Mouse (Mus musculus) layer of hippocampus, adult 8-10 months (tissue): Measurements from ENCODE around the gene Rtn4rl1. TPM values are rescaled to one million over a fixed set of nuclear protein-coding genes. Genes with fewer than 3 reads are reported as not detected.

Experiments used
- DNase-seq, 2 experiments: peaks; one replicate each; pipeline ENCODE4 v3.0.0; 2022; ENCODE audit warnings: low spot score in 2 of 2
- total RNA-seq, 4 experiments: library from RNA; stranded (reverse); gene quantifications; 2 replicates each; pipeline ENCODE4 v1.2.4; 2022

Gene Rtn4rl1
- 100 to 1,000 TPM in 2 of 4 experiments, 10 to 100 TPM in 2; 80.7 to 110 (median 97.3) TPM for total RNA-seq

DNA sequence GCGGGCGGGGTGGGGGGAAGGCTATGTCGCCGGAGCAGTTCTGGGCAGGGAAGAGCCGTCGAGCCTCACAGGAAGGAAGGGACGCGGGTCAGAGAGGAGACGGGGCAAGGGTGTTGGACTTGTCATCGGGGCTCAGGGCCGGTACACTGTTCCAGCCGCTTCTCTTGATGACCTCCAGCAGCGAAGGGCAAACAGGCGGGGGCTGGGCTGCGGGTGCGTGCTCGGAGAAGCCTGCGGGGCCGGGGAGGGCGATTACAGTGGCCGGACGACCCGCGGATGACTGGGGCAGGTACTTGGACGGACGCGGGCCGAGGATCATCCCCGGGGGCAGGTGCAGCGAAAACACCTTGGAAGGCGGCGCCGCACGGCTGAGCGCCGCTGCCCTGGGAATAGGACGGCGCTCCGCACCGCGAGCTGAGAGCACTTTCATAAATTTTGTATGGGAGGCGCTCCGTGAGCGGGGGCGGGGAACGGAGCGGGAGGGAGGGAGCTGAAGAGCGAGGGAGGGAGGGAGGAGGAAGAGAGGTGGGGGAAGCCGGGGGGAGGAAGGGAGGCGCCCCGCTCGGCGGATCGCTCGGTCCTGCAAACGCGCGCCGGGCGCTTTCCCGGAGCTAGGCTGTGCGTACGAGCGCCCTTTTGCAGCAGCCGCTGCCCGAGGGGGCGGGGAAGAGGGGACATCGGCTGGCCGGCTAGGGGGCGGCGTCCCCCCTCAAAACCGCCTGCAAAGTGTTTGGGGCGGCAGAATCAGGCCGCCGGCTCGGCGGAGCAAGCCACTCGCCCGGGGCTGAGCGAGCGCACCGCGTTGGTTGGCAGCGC lies at the start of gene Rtn4rl1:
Gene Rtn4rl1, plus strand, starts transcription at position 528 of the 816 bp plus-strand sequence.
- DNase-seq, result peak in 1 of 2 experiments; percentile 70

- DNase-seq, result no peak
Measured at GRCm38 (mm10) chr11:75145841-75146240, 47.7 kb upstream of the Rtn4rl1 start.

GRCm38 (mm10) chr11:75147106-75147845 lies 46.3 kb upstream of the Rtn4rl1 start:
- DNase-seq, result no peak

GRCm38 (mm10) chr11:75147846-75148168 lies 45.8 kb upstream of the Rtn4rl1 start:
- no peak for DNase-seq

DNA sequence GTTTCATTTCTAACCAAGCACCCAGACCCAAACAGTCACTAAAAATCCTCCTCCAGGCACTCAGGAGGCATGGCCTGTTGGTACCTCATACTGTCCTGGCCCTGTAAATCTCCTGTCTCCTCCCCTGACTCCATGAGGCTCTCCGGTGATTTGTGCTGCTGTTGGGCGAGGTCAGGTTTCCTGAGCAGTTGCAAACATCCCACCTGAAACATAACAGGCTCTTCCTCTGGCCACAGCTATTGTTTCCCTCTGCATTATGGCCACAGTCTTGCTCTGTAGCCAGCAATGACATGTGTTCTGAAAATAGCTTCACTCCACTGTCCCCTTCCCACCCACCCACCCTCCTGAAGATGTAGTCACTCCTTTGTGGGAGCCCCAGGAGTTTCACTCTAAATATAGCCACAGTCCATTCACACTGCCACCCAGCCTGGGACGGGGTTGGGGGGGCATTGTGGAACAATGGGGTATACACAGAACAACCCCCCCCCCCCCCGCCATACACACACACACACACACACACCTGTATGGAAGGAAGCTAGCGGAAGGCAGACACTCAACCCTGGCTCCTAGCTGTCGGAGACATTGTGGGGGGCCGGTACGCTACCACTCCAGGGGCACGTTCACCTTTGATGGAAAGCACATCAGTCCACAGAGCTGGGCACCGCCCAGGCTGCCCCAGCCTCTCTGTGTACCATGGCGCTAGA lies 45.1 kb upstream of the Rtn4rl1 start:
- no peak for DNase-seq

- no peak for DNase-seq
Measured at GRCm38 (mm10) chr11:75150346-75150745, 43.2 kb upstream of the Rtn4rl1 start.

DNA sequence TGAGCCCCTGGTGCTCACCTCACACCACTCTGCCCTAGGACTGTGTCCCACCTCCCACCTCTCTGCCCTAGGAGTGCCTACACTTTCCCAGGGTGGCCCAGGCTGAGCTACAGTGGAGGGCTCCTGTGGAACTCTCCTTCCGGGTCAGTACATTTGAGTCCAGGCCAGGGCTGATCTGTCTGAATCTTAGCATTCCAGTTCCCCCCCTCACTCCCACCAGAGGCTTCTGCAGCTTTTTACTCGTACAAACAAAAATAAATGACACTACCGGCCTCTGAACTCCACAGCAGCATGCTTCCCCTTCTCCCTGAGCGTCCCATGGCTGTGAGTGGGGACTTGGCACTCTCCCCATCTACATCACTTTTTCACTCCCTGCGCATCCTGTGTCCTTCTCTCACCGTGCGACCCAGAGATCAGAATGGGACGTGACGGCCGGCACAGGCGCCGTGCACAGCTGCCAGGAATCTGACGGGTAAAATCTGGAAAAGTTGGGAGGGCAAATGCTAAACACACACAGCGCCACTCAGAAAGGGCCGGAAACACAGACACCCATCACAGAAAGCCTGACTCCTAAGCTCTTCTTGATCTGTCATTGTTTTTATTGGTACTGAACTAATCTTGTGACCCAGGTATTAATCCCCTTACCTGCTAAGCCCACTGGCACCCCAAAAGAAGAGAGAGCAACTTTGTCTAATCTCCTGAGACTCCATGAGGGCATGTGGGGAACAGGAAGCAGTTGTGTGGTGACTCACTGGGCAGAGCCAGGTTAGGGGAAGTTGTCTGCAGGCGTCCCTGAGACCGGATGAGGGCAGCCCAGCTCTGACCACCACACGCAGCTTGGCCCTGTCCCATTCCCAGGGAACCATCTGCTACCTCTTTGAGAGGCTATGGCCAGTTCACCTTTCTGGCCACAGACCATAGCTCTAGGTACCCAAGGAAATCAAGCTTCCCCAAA lies 40.7 kb upstream of the Rtn4rl1 start:
- no peak for DNase-seq

DNA sequence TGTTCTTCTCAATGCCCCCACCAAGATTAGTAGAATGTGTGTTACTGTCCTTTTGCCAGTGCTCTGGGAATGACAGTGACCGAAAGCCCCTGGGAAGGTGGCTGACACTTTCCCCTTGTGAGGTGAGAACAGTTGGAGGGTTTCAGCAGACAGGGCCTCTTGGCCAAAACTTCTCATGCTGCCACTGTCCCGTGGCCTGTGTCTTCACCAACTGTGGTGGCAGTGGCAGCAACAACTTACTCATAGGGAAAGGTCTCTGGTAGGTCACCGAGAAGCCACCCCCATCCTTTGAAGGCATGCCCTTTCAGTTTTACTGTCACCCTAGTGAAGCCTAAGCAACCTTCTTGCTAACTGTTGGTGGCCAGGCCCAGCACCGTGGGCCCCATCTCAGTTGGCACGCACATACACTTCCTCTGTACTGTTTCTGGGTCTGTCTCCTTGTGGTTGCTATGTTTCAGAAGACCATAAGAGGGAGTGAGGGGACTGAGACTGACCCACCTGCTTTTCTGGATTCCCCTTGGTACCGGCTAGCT lies 39.5 kb upstream of the Rtn4rl1 start:
- DNase-seq, result no peak

DNA sequence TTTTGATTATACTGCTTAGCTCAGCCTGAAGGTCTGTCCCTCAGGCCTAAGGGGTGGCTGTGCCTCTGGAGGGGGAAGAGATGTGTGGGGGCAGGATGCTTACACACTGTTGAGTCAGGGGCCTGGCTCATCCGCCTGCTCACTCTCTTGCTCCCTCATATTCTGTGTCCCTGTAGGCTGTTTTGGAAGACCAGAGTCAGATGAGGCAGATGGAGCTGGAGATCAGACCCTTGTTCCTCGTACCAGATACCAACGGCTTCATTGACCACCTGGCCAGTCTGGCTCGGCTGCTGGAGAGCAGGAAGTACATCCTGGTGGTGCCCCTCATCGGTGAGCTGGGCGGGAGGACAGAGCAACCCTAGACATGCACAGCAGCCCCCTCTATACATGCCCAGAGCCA lies 37.6 kb upstream of the Rtn4rl1 start:
- DNase-seq, result no peak

GRCm38 (mm10) chr11:75156416-75156815 lies 37.2 kb upstream of the Rtn4rl1 start:
- no peak for DNase-seq

DNA sequence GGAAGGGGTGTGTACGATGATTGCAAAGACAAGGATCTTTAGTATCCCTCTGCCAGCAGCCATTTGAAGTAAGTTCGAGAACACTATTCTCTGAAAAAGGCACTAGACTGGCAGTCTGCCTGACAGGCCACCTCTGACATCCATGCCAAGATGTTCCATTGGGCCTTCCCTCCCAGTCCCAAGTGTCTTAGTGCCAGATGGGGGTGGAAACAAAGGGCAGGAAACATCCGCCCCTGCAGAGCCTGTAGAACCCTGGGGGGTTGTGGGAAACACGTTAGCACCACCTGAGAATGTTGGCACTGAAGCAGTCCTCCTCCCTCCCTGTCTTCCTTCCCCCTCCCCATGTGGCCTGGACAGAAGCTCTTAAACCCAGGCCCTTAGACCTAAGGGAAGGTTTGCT lies 36.5 kb upstream of the Rtn4rl1 start:
- DNase-seq, result no peak

GRCm38 (mm10) chr11:75157901-75158300 lies 35.7 kb upstream of the Rtn4rl1 start:
- no peak for DNase-seq

- DNase-seq, result no peak
Measured at GRCm38 (mm10) chr11:75158432-75158831, 35.2 kb upstream of the Rtn4rl1 start.

DNA sequence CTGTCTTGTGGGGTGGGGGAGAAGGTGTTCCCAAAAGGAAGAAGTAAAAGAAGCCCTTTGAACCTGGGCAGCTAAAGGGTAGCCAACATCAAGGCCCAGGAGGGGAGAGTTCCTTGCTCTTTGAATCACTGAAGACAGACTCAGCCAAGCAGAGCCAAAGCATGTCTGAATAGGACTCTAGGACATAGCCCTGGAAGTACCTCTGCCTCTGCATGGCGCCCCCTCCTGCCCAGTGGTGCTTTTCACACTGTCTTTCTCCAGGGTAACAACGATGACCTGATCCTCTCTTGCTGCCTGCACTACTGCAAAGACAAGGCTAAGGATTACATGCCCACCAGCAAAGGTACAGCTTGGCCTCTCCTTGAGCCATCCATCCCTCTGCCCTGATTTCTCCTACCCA lies 34.0 kb upstream of the Rtn4rl1 start:
- no peak for DNase-seq

GRCm38 (mm10) chr11:75160954-75161353 lies 32.6 kb upstream of the Rtn4rl1 start:
- DNase-seq, result no peak

DNA sequence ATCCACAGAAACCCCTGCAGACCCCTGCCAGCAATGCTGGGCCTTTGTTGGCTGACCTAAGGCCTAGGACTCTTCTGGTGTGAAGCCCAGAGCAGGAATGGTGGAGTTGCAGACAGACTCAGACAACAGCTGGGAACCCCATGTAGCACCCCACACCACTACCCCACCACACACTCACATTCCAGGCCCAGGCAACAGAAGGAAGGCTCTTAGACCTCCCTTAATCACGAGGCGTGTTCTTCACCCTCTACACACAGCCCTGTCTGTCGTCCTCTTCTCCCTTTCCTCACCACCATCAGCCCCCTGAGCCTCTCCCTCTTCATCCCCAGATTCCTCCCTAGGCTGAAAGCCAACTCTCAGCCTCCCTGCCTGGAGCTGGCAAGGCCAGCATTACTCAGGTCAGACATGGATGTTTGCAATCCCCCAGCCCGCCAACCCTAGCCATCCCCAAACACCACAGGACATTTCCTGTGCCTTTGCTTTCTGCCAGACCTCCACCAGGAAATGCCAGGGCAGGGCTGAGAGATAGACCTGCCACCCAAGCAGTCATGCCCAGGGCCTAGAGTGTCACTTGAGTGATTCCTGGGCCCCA lies 32.1 kb upstream of the Rtn4rl1 start:
- no peak for DNase-seq

GRCm38 (mm10) chr11:75162591-75163080 lies 30.9 kb upstream of the Rtn4rl1 start:
- DNase-seq, result no peak

DNA sequence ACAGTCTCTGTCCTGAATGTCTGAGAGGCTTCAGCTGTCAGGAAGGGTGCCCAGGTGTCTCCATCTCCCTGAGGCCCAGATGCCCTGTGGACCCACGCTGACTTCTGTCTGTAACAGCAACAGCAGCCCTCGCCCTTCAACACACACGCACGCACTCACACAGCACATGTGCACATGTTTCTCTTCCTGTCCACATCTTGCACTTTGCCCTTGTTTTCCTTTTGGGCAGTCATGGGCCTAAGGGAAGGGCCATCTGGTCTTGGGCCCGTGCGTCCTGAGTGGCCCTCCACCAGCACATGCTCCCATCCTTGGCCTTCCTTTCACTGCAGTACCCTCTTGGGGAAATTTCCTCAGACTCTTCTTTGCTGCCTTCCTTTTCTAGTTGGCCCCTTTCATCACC lies 30.2 kb upstream of the Rtn4rl1 start:
- DNase-seq, result no peak

GRCm38 (mm10) chr11:75164051-75164450 lies 29.5 kb upstream of the Rtn4rl1 start:
- DNase-seq, result no peak

DNA sequence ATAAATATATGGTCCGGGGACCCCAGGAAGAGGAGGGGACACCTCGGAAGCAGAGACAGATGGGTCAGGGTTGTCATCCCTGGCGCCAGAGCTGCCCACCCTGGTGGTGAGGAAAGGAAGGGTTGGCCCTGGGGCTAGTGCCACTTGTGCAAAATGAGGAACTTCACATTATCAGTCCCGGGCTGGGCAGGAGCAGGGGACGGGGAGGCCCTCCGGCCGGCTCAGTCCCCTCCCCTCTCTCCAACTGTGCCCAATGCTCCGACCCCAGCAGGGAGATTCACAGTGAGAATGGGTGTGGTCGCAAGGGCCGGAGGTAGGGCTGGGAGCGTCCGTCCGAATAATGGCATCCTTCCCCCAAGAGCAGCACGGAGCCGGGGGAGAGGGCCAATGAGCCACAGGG lies 28.8 kb upstream of the Rtn4rl1 start:
- DNase-seq, result no peak
